Mouse (Mus musculus) cortical plate, adult 2 months (tissue): ENCODE data around the gene Tmem108. TPM values are rescaled to one million over a fixed set of nuclear protein-coding genes. Genes with fewer than 3 reads are reported as not detected.

Experiments used
- H3K27ac ChIP-seq: fragments of 200-500 bp; 2 replicates; pipeline ENCODE4 v1.5.1; 2012; ENCODE audit warnings: low read length, control low read depth, inconsistent platforms; ENCODE audit not compliant: insufficient read depth
- H3K4me1 ChIP-seq: fragments of 200-500 bp; 2 replicates; pipeline ENCODE4 v1.6.1; 2011; ENCODE audit warnings: low read length; ENCODE audit not compliant: control insufficient read depth, insufficient read depth
- H3K4me3 ChIP-seq: fragments of 200-500 bp; 2 replicates; pipeline ENCODE4 v1.5.1; 2011; ENCODE audit warnings: mild to moderate bottlenecking, low read length, control low read depth; ENCODE audit not compliant: insufficient read depth
- CTCF ChIP-seq: fragments of 200-500 bp; IDR thresholded peaks from 2 replicates; pipeline ENCODE4 v1.5.1; 2011; ENCODE audit warnings: mild to moderate bottlenecking, control low read depth, low read length; ENCODE audit not compliant: insufficient read depth; ENCODE audit errors: extremely low read depth
- POLR2A ChIP-seq: fragments of 200-500 bp; IDR thresholded peaks from 2 replicates; pipeline ENCODE4 v1.6.1; 2011; ENCODE audit warnings: mild to moderate bottlenecking, low read length, control low read depth; ENCODE audit not compliant: insufficient read depth; ENCODE audit errors: extremely low read depth
- polyA plus RNA-seq: library from polyadenylated mRNA; depleted of rRNA; stranded (reverse); fragments of >200 nt; gene quantifications from 2 replicates; pipeline ENCODE4 v1.2.3, GENCODE M21; 2012; rRNA removed

The Tmem108 gene
- polyA plus RNA-seq, 1 experiment = 21.4 TPM

GRCm38 (mm10) chr9:103440597-103440996, 321.0 kb downstream of the Tmem108 start:
- no peak overlapping the region for H3K4me3 ChIP-seq
- H3K27ac ChIP-seq = no peak overlapping the region
- TF ChIP-seq CTCF = no peak
- TF ChIP-seq POLR2A = no peak
- peaks cover 2% of the 10 kb centered on the region for H3K4me1 ChIP-seq

- Histone ChIP-seq H3K4me1 (no peaks in the 10 kb centered on the region), H3K4me3 (no peak overlapping the region), H3K27ac (no peak overlapping the region)
- TF ChIP-seq CTCF = no peak
- no peak for TF ChIP-seq POLR2A
Measured at GRCm38 (mm10) chr9:103437104-103437503, 324.5 kb downstream of the Tmem108 start.

- TF ChIP-seq POLR2A (no peak), CTCF (0 out of 2 replicates have a peak, but pooled peaks have one; percentile 14)
Measured at GRCm38 (mm10) chr9:103434116-103434515, 327.5 kb downstream of the Tmem108 start.

More at GRCm38 (mm10) chr9:103434116-103434515, 327.5 kb downstream of the Tmem108 start:
- Histone ChIP-seq H3K4me1 (peaks cover 1% of the 10 kb centered on the region; the same call in 1 of the 2 replicates), H3K4me3 (no peak overlapping the region), H3K27ac (no peak overlapping the region)

Other genes with a start within 250 kb of the Tmem108 start
- 8.9 and 10.1 TPM in 2 replicates for gene Nphp3, start 240.7 kb upstream of the Tmem108 start, polyA plus RNA-seq